Mouse (Mus musculus): ENCODE measurements around the gene Rprd1b.
A peak's percentile ranks its signal among the peaks of the same experiment; 100 is the strongest.
"Not testable (repeated sequence)": the region's sequence is repeated elsewhere in the genome, so short reads cannot be mapped to it uniquely, and the experiment has no call there.

Gene Rprd1b

GRCm38 (mm10) chr2:158040396-158040795 lies 12.1 kb downstream of the Rprd1b start:
- no peak for DNase-seq (ENCODE audit: low spot score in 2 of 2)

DNA sequence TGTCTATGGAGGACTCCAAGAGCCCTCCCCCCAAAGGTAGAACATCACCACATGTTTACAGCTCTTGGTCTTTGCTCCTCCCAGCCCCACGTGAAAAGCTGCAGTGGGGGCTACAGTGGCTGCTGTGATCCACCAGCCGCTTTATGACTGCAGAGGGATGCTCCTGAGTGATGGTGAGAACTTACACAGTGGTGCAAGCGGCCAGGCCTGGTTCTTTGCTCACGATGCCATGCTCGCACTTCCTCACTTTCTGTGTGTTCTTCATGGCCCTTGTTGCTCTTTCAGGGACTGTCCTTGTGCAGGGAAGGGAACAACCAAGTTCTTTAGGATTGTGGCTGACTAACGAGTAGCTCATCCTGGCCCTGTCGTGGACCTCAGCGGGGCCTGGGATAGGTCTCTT lies 15.2 kb downstream of the Rprd1b start:
- no peak for DNase-seq (ENCODE audit: low spot score in 2 of 2)

GRCm38 (mm10) chr2:158046186-158046585 lies 17.9 kb downstream of the Rprd1b start:
- no peak for DNase-seq (ENCODE audit: low spot score in 2 of 2)

- peak; percentile 45 to 49 for DNase-seq (ENCODE audit: low spot score in 2 of 2)
These were observed 19.6 kb downstream of the Rprd1b start for GRCm38 (mm10) chr2:158047903-158048302.

GRCm38 (mm10) chr2:158048718-158049117 lies 20.4 kb downstream of the Rprd1b start:
- DNase-seq (ENCODE audit: low spot score in 2 of 2) = no peak

GRCm38 (mm10) chr2:158050116-158050515 lies 21.8 kb downstream of the Rprd1b start:
- no peak for DNase-seq (ENCODE audit: low spot score in 2 of 2)

DNA sequence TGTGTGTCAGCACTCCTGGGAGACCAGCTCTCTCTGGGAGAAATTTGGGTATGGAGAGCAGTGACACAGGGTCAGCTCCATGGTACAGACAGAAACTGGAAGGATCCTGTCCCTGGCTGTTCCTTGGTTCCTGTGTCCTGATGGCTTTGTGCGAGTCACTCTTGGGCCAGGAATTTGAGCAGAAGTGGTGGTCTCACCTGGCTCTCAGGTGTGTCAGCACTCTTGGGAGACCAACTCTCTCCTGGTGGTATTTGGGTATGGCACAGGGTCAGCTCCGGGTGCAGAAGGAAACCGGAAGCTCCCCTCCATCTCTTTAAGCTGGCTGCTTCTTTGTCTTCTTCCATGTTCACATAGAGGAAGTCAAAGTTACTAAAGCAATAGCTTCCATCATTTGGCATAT lies 26.3 kb downstream of the Rprd1b start:
- no peak for DNase-seq (ENCODE audit: low spot score in 2 of 2)

DNA sequence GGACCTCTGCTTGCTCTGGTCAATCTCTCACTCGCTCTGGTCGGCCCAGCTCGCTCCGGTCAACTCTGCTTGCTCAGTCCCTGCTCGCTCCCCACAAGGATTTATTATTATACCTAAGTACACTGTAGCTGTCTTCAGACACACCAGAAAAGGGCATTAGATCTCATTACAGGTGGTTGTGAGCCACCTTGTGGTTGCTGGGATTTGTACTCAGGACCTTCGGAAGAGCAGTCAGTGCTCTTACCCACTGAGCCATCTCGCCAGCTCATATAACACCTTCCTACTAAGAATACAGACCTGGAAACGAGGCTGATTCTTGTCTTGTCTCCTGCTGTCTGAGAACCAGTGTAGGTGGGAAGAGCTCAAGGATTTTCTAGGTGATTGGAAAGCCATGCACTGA lies 27.1 kb downstream of the Rprd1b start:
- not testable (repeated sequence) for DNase-seq (ENCODE audit: low spot score in 2 of 2)

GRCm38 (mm10) chr2:158057030-158057429 lies 28.7 kb downstream of the Rprd1b start:
- no peak for DNase-seq (ENCODE audit: low spot score in 2 of 2)

- DNase-seq (ENCODE audit: low spot score in 2 of 2) = peak in 1 of 2 experiments; percentile 64
These were observed 30.2 kb downstream of the Rprd1b start for GRCm38 (mm10) chr2:158058534-158058933.

DNA sequence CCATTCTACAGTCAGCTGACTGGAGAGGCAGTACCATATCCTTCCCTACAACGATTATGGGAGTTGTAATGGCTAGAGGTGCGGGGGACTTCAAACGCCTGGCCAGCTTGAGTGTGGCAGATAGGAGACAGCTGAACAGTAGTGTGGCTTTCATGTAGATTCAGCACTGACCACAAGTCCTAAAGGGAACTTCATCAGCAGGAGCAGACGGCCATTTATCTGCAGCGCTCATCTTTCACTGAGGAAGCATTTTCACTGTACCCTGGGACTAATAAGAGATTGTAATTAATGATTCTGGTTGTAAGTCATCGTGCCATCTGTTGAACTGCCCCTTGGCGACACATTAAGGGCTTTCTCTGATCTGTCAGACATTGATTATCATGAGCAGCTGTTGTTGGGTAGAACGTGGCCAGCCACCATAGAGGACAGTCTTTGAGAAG lies 31.4 kb downstream of the Rprd1b start:
- DNase-seq (ENCODE audit: low spot score in 2 of 2) = no peak

DNA sequence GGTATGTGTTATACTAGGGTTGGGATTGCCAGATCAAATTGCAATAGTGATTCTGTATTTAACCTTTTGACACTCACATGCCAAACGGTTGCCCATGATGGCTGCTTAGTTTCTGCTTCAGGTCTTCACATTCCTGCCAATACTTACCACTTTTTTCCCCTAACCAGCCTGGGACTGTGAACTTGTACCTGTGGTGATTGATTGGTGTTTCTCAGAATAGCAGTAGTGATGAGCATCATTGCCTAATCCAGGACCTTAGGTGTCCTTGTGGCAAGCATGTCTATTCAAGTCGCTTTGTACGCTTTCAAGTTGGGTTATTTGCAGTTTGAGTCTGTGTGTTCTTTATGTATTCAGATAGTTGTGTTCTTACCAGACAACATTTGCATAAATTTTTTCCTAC lies 34.7 kb downstream of the Rprd1b start:
- DNase-seq (ENCODE audit: low spot score in 2 of 2) = no peak

DNA sequence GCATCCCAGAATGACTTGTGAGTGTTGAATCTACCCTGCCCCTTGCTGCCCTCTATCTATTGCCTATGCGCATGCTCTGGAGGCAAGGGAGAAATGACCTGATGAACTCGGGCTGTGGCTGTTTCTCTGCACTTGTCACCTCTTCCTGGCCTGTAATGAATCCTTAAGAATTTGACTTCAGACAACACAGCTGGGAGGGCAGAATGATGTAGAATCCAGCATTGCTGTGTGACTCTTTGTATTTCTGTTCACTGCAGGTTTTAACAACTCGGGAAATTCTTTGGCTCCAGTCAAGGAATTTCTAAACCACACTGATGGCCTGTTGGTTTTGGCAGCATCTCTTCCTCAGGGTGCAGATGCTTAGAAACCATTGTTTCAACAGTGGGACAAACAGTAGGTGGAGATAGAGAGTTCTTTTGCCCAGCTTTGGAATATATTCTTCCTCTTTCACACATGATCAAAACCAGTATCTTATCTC lies 36.3 kb downstream of the Rprd1b start:
- DNase-seq (ENCODE audit: low spot score in 2 of 2) = no peak

GRCm38 (mm10) chr2:158065064-158065463 lies 36.8 kb downstream of the Rprd1b start:
- no peak for DNase-seq (ENCODE audit: low spot score in 2 of 2)

DNA sequence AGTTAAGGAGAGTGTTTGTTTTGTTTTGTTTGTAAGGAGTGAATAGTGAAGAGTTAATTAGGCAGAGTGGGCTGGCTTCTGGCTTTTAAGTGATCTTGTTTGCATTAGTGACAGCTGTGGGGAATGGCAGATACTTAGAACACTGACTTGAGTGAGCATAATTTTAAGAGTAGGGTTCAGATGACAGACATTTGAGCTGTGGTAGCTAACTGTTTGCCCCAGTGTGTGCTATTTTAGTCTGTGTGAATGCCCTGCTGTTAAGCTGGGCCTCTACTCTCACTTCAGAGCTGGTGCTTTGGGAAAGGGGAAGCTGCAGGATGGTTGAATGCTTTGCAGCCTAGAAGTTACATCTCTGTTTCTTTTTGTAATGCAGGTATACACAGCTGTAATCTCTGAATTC lies 38.2 kb downstream of the Rprd1b start:
- DNase-seq (ENCODE audit: low spot score in 2 of 2) = no peak

DNA sequence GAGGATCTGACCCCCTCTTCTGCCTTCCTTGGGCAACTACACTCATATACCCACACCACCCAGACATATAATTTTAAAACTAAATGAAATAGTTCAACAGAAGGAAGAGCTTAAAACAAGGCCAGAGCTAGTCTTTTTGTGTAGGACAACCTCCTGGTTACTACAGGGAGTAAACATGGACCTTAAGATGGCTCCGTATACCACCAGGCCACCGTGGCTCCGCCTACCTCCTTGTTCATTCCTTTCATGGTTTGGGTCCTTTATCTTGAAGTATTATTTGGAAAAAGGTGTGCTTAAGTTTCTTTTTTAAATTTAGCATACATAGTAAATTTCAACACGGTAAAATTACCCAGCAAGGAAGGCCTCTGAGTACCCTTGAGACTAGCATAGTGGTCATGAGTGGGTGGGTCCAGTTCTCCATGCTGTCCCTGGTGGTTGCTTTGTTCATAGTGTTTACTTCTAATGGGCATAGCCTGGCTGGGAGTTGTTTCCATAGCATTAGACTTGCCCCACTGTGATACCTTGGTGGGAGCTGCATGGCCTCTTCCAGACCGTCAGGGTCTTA lies 39.0 kb downstream of the Rprd1b start:
- no peak for DNase-seq (ENCODE audit: low spot score in 2 of 2)

DNA sequence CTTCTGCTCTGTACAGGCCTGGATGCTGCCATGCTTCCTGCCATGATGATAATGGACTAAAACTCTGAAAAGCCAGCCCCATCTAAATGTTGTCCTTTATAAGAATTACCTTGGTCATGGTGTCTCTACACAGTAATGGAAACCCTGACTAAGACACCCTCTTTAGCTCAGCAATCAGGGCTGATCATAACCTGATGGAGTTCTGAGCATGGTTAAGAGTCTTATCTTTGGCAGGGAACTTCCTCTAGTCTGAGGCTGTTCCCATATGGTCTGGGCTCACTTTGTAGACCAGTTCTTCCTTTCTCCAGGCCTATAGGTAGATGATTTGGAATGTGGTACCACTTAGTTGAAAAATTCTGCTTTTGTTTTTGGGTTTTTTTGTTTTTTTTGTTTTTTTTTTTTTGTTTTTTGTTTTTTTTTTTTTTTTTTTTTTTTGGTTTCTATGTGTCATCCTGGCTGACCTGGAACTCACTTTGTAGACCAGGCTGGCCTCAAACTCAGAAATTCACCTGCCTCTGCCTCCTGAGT lies 40.2 kb downstream of the Rprd1b start:
- DNase-seq (ENCODE audit: low spot score in 2 of 2) = no peak

DNA sequence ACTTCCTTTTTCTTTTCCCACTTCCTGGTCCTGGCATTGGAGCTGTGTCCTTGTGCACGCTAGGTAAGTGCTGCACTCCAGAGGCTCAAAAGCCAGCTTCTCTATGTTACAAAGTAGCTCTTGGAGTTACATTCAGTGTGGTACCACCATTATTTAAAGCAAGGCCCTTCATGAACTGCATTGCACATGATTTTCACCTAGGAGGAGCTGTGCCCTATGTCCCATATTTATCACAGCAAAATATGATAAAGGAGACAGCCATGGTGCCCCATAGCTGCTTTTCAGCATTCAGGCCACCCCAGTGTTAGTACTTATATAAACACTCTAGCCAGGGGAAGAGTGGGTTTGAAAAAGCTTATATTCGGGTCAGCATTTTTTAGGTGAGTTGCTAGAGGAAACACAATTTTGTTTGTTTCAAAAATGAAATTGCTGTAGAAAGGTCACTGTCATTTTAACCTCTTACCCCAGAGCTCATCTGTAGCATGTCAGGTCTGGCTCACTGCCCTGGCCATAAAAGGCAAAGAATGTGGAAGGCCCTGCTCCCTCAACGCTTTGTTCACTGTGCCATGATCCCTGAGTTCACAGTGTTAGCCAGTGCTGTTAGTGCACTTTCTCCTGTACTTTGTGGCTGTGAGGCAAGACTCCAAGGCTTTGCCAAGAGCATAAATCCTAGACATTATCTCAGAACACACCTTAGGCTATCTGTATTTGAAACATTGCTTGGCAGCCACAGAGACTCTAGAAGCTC lies 42.8 kb downstream of the Rprd1b start:
- peak in 1 of 2 experiments; percentile 54 for DNase-seq (ENCODE audit: low spot score in 2 of 2)

- DNase-seq (ENCODE audit: low spot score in 2 of 2) = no peak
These were observed 43.3 kb downstream of the Rprd1b start for GRCm38 (mm10) chr2:158071633-158071995.

GRCm38 (mm10) chr2:158074835-158075234 lies 46.5 kb downstream of the Rprd1b start:
- DNase-seq (ENCODE audit: low spot score in 2 of 2) = no peak

GRCm38 (mm10) chr2:158076690-158077089 lies 48.4 kb downstream of the Rprd1b start:
- DNase-seq (ENCODE audit: low spot score in 2 of 2) = no peak

DNA sequence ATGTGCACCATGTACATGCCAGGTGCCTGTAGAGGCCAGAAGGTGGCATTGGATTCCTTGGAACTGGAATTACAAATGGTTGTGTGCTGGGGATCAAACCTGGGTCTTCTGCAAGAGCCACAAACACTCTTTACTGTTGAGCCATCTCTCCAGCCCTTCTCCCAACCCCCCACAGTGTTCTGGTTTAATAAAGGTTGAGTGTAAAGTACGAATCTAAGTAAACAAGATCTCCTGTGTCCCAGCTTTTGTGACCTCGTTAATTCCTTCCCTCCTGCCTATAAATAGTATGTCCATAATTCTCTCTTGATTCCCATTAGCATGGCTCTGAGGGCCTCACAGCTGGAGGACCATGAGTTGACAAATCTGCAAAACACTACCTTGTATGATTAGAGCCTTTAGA lies 49.7 kb downstream of the Rprd1b start:
- DNase-seq (ENCODE audit: low spot score in 2 of 2) = no peak

GRCm38 (mm10) chr2:158078971-158079370 lies 50.7 kb downstream of the Rprd1b start:
- no peak for DNase-seq (ENCODE audit: low spot score in 2 of 2)

Measured in urinary bladder, postnatal 36 days (tissue).